In genomic region chr2:20813986-20814385, GRCm38 (mm10) we compare ENCODE assay signal across 10 mouse cellular contexts.
DNase-seq lines count a peak whose midpoint lies in the region; ATAC-seq and TF ChIP-seq lines count a peak whose summit lies in the region.
"Had no signal": no experiment of that assay in that cellular context is flagged by ENCODE, and none has a peak within 500 bp of the region (broad histone marks: within the 10 kb centered on the region; RNA-seq: fewer than 3 reads in every experiment).

No protein-coding gene starts in this region.

- WGBS in hindbrain, postnatal 0 days = 91% methylated on average over 2 of the region's 2 CpGs
- 80% methylated on average over 2 of the region's 2 CpGs for WGBS in hindbrain, embryonic 12.5 days

- H3K4me3 ChIP-seq in hindbrain, postnatal 0 days (ENCODE audit: low read length) = no peak overlapping the region
- H3K4me3 ChIP-seq in hindbrain, embryonic 12.5 days = no peak overlapping the region
- H3K4me3 ChIP-seq: stomach, embryonic 15.5 days had no signal

- no peaks in the 10 kb centered on the region for H3K36me3 ChIP-seq in hindbrain, postnatal 0 days (ENCODE audit: insufficient read depth, low read length)
- no peaks in the 10 kb centered on the region for H3K36me3 ChIP-seq in hindbrain, embryonic 12.5 days

- H3K4me1 ChIP-seq in hindbrain, postnatal 0 days (ENCODE audit: insufficient read depth, low read length) = peaks cover 5% of the 10 kb centered on the region; the same call in 1 of the 2 replicates
- H3K4me1 ChIP-seq in hindbrain, embryonic 12.5 days = no peaks in the 10 kb centered on the region
- H3K4me1 ChIP-seq: stomach, embryonic 15.5 days had no signal

- H3K27me3 ChIP-seq in hindbrain, postnatal 0 days (ENCODE audit: insufficient read depth, low read length) = no peaks in the 10 kb centered on the region
- no peaks in the 10 kb centered on the region for H3K27me3 ChIP-seq in hindbrain, embryonic 12.5 days
- H3K27me3 ChIP-seq: stomach, embryonic 15.5 days had no signal

- H3K4me2 ChIP-seq in hindbrain, postnatal 0 days (ENCODE audit: low read depth, low read length) = no peak overlapping the region
- H3K4me2 ChIP-seq in hindbrain, embryonic 12.5 days (replicated peaks) = no peak overlapping the region
- H3K4me2 ChIP-seq: hindbrain, embryonic 14.5 days; stomach, embryonic 15.5 days had no signal

- H3K27ac ChIP-seq in hindbrain, postnatal 0 days = no peak overlapping the region
- no peak overlapping the region for H3K27ac ChIP-seq in hindbrain, embryonic 12.5 days
- H3K27ac ChIP-seq: hindbrain, embryonic 14.5 days; macrophage; stomach, embryonic 15.5 days had no signal

- no peak for TF ChIP-seq POLR2A in brain, embryonic 14.5 days (IDR thresholded peaks at IDR 0.05; ENCODE audit: borderline replicate concordance, extremely low read depth, insufficient read depth, insufficient read length, poor library complexity, severe bottlenecking)

- peaks cover 4% of the 10 kb centered on the region; the same call in 1 of the 2 replicates for H3K9me3 ChIP-seq in hindbrain, postnatal 0 days (ENCODE audit: low read length)
- H3K9me3 ChIP-seq in hindbrain, embryonic 12.5 days (replicated peaks) = no peaks in the 10 kb centered on the region
- H3K9me3 ChIP-seq: stomach, embryonic 15.5 days had no signal

- DNase-seq in hindbrain, postnatal 0 days (ENCODE audit: low spot score) = no peak
- peak; percentile 39 for DNase-seq in retina, embryonic 14.5 days (ENCODE audit: low spot score)
- DNase-seq in retina, postnatal 1 day = no peak
- no peak for DNase-seq in brain, embryonic 14.5 days (ENCODE audit: low read depth)
- DNase-seq in urinary bladder, postnatal 25 days (ENCODE audit: low spot score) = no peak
- DNase-seq in thymus, postnatal 0 days (ENCODE audit: low spot score) = no peak

- no peak for ATAC-seq in hindbrain, postnatal 0 days
- no peak for ATAC-seq in hindbrain, embryonic 12.5 days (ENCODE audit: low FRiP score)

- peak; percentile 45; the same call in 1 of the 2 replicates for TF ChIP-seq CTCF in hindbrain, postnatal 0 days (IDR thresholded peaks at IDR 0.05; ENCODE audit: low read depth)
- TF ChIP-seq CTCF in brain, embryonic 14.5 days (IDR thresholded peaks at IDR 0.05; ENCODE audit: borderline replicate concordance, extremely low read depth, insufficient read depth, insufficient read length) = peak; percentile 34; the same call in 1 of the 2 replicates

- H3K9ac ChIP-seq in hindbrain, postnatal 0 days (replicated peaks; ENCODE audit: low read length) = no peak overlapping the region
- H3K9ac ChIP-seq in hindbrain, embryonic 12.5 days = no peak overlapping the region
- H3K9ac ChIP-seq: hindbrain, embryonic 14.5 days; stomach, embryonic 15.5 days had no signal
